Mouse (Mus musculus): ENCODE measurements around the gene Kprp.
"Not testable (repeated sequence)": the region's sequence is repeated elsewhere in the genome, so short reads cannot be mapped to it uniquely, and the experiment has no call there.

Gene Kprp

GRCm38 (mm10) chr3:92827108-92827507 is at the start of gene Kprp:
Gene Kprp, minus strand, starts transcription at chr3:92827247.
- DNase-seq = no peak

- no peak for DNase-seq
These were observed 47.1 kb upstream of the Kprp start for GRCm38 (mm10) chr3:92874180-92874579.

- DNase-seq = no peak
These were observed 43.1 kb upstream of the Kprp start, which contains the start of gene 2310050C09Rik for GRCm38 (mm10) chr3:92870116-92870515. Gene 2310050C09Rik, minus strand, starts transcription at chr3:92870216.

- no peak for DNase-seq
These were observed 24.1 kb upstream of the Kprp start, which contains the start of gene Lce1l for GRCm38 (mm10) chr3:92851186-92851585. Gene Lce1l, minus strand, starts transcription at chr3:92851286.

- DNase-seq = no peak
These were observed 1.2 kb downstream of the Kprp start for GRCm38 (mm10) chr3:92825808-92826207.

- DNase-seq = not testable (repeated sequence)
These were observed 11.0 kb downstream of the Kprp start for GRCm38 (mm10) chr3:92816036-92816435.

- DNase-seq = no peak
These were observed 11.5 kb downstream of the Kprp start for GRCm38 (mm10) chr3:92815581-92815980.

GRCm38 (mm10) chr3:92807791-92808190 is 19.3 kb downstream of the Kprp start, which contains the start of gene Lce1k:
Gene Lce1k, minus strand, starts transcription at chr3:92807891.
- DNase-seq = no peak

- no peak for DNase-seq
These were observed 36.6 kb downstream of the Kprp start, which contains the start of gene Lce1j for GRCm38 (mm10) chr3:92790414-92790813. Gene Lce1j, minus strand, starts transcription at chr3:92790514.

GRCm38 (mm10) chr3:92778799-92779198 is 48.2 kb downstream of the Kprp start, which contains the start of gene Lce1i:
Gene Lce1i, minus strand, starts transcription at chr3:92778899.
- DNase-seq = no peak

Measured in spleen, adult 18-20 months (tissue).